Mouse (Mus musculus): ENCODE results near the gene Dcp1b.

DNA sequence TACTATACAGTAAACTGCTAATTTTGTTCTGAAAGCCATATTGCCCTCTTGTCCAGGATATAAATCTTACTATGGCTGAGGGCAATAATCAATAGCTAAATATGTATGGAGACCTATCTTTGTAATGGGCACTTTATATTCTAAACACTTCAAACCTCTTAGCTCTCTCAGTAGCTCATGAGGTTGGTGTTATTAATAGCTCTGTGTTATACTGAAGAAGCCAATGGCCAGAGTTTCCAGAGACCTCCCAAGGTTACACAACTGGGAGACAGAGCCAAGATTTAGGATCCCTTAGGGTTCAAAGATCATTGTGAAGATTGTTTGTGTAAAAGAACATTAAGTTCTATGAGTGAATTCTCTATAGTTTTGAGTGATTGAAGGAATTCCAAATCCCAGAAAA, 9.4 kb upstream of the Dcp1b start:
- no peak for TF ChIP-seq POLR2A (IDR thresholded peaks at IDR 0.05; ENCODE audit: insufficient read depth, low read length)
- no peak for TF ChIP-seq CTCF (IDR thresholded peaks at IDR 0.05; ENCODE audit: low read depth, low read length)
- TF ChIP-seq EP300 (IDR thresholded peaks at IDR 0.05; ENCODE audit: insufficient read depth, low read depth, low read length) = no peak
